Mouse (Mus musculus) fat pad, adult 2 months (tissue): ENCODE data around the gene Nap1l3.

ENCODE experiments used
- DNase-seq: peaks from one replicate; pipeline ENCODE4 v3.0.0-alpha.2; 2011; ENCODE audit warnings: low read depth, low spot score; ENCODE audit errors: extremely low read depth

Gene Nap1l3

GRCm38 (mm10) chrX:122396781-122397581 is at the start of gene Nap1l3:
Nap1l3 (minus strand) TSS chrX:122397401.
- peak; percentile 13 for DNase-seq

GRCm38 (mm10) chrX:122397652-122398051 is 451 bp upstream of the Nap1l3 start:
- no peak for DNase-seq
